ENCODE assay signal across 8 mouse cellular contexts in the genomic region with DNA sequence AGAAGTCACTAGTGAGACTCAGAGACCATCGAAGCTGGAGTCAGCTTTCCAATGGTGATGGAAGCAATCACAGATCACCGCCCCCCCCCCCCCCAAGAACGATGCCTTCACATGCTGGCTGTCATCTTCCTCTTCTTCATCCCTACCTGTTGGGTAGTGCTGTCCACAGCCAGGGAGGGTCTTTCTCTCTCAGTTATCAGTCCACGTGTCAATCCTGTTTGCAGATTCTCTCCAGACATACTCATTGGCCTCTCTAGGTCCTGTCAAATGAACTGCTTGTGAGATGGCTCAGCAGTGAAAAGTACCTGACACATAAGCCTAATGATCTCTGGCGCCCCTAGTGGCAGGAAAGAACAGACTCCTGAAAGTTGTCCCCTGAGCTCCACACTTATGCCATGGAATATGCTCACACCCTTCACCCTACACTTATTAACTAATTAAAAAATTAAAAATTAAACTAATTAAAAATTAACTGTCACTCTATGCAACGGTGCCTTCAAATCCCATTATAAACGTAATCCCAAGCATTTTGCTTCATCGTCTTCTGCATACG. TPM values are rescaled to one million over a fixed set of nuclear protein-coding genes. Genes with fewer than 3 reads are reported as not detected.
A peak's percentile ranks its signal among the peaks of the same experiment; 100 is the strongest.
DNase-seq lines count a peak whose midpoint lies in the region; ATAC-seq and TF ChIP-seq lines count a peak whose summit lies in the region.

No protein-coding gene starts in this region.

- TF ChIP-seq CTCF in kidney, adult 2 months (conservative IDR thresholded peaks at IDR 0.05; ENCODE audit: insufficient read depth, insufficient read length, low read depth, low read length), result peak; percentile 73
- TF ChIP-seq CTCF in MEL (IDR thresholded peaks at IDR 0.05 in 2 of 3, conservative IDR thresholded peaks at IDR 0.05 in 1 of 3; ENCODE audit: control insufficient read depth in 1 of 3, insufficient read depth in 1 of 3, low read depth in 2 of 3, low read length in 3 of 3, poor library complexity in 1 of 3, severe bottlenecking in 1 of 3), result peak; percentile 75 to 86 (median 81)

- H3K4me3 ChIP-seq in kidney, adult 2 months (ENCODE audit: insufficient read depth, low read depth, low read length), result no peak overlapping the region
- no peak overlapping the region for H3K4me3 ChIP-seq in MEL (ENCODE audit: control insufficient read depth in 1 of 2, insufficient read depth in 1 of 2, low read depth in 2 of 2, low read length in 2 of 2)
- no peak overlapping the region for H3K4me3 ChIP-seq in forebrain, embryonic 15.5 days
- H3K4me3 ChIP-seq in limb, embryonic 11.5 days (ENCODE audit: low read depth, low read length), result no peak overlapping the region

- TF ChIP-seq EP300 in MEL (IDR thresholded peaks at IDR 0.05; ENCODE audit: low read depth in 1 of 2, low read length in 2 of 2), result no peak

- no peak overlapping the region for H3K27ac ChIP-seq in kidney, adult 2 months (ENCODE audit: insufficient read depth, low read depth, low read length)
- no peak overlapping the region for H3K27ac ChIP-seq in MEL (ENCODE audit: control insufficient read depth, low read depth, low read length)
- H3K27ac ChIP-seq in forebrain, embryonic 15.5 days (replicated peaks), result no peak overlapping the region
- H3K27ac ChIP-seq in limb, embryonic 11.5 days (replicated peaks; ENCODE audit: low read depth, low read length), result no peak overlapping the region

- TF ChIP-seq RAD21 in MEL (IDR thresholded peaks at IDR 0.05; ENCODE audit: low read depth, low read length), result peak; percentile 62

- no peaks in the 10 kb centered on the region; the same call in 1 of the 2 replicates for H3K4me1 ChIP-seq in kidney, adult 2 months (ENCODE audit: control insufficient read depth, insufficient read depth, low read length)
- peaks cover 0 to 14% of the 10 kb centered on the region in 2 experiments; a peak in 2 of 4 replicates for H3K4me1 ChIP-seq in MEL (ENCODE audit: control insufficient read depth in 1 of 2, insufficient read depth in 2 of 2, low read length in 2 of 2)
- H3K4me1 ChIP-seq in forebrain, embryonic 15.5 days, result no peaks in the 10 kb centered on the region; the same call in 1 of the 2 replicates
- H3K4me1 ChIP-seq in limb, embryonic 11.5 days (ENCODE audit: control insufficient read depth, insufficient read depth, low read length), result 0 out of 2 replicates have a peak, but pooled peaks cover 3% of the 10 kb centered on the region

- DNase-seq in kidney, adult 2 months, result peak; percentile 62
- DNase-seq in kidney, adult 11 months, result no peak
- DNase-seq in MEL (ENCODE audit: low read depth, low spot score), result peak; percentile 87
- peak; percentile 50 for DNase-seq in c-Kit-positive CD71-negative TER-119-negative erythroid progenitor cells, embryonic 14.5 days (ENCODE audit: low read depth)
- DNase-seq in limb, embryonic 11.5 days (ENCODE audit: low spot score), result peak; percentile 73
- no peak for DNase-seq in urinary bladder, postnatal 10 days (ENCODE audit: low spot score)

- no peaks in the 10 kb centered on the region for H3K36me3 ChIP-seq in kidney, adult 2 months (ENCODE audit: control insufficient read depth, insufficient read depth, low read length)
- peaks cover 0 to 9% of the 10 kb centered on the region in 2 experiments; a peak in 2 of 4 replicates for H3K36me3 ChIP-seq in MEL (ENCODE audit: control insufficient read depth in 1 of 2, insufficient read depth in 2 of 2, low read length in 2 of 2)
- no peaks in the 10 kb centered on the region for H3K36me3 ChIP-seq in forebrain, embryonic 15.5 days
- no peaks in the 10 kb centered on the region for H3K36me3 ChIP-seq in limb, embryonic 11.5 days (ENCODE audit: control insufficient read depth, insufficient read depth, low read length)

- H3K9ac ChIP-seq in MEL (ENCODE audit: control insufficient read depth, low read depth, low read length, poor library complexity, severe bottlenecking), result no peak overlapping the region
- H3K9ac ChIP-seq in forebrain, embryonic 15.5 days (replicated peaks), result no peak overlapping the region
- no peak overlapping the region for H3K9ac ChIP-seq in limb, embryonic 11.5 days (ENCODE audit: low read length)

- no peak overlapping the region for H3K4me2 ChIP-seq in forebrain, embryonic 15.5 days (replicated peaks)
- H3K4me2 ChIP-seq in limb, embryonic 11.5 days (ENCODE audit: low read depth, severe bottlenecking), result no peak overlapping the region

- no peak for TF ChIP-seq POLR2A in kidney, adult 2 months (IDR thresholded peaks at IDR 0.05; ENCODE audit: low read depth, low read length)
- no peak for TF ChIP-seq POLR2A in MEL (IDR thresholded peaks at IDR 0.05; ENCODE audit: control insufficient read depth in 1 of 2, insufficient read depth in 1 of 2, low read depth in 1 of 2, low read length in 2 of 2, poor library complexity in 1 of 2)

- WGBS in kidney, adult 2 months, result 65% methylated on average over 9 of the region's 9 CpGs
- 71% methylated on average over 9 of the region's 9 CpGs for WGBS in forebrain, embryonic 15.5 days
- WGBS in limb, embryonic 11.5 days, result 72% methylated on average over 9 of the region's 9 CpGs

- no peaks in the 10 kb centered on the region for H3K27me3 ChIP-seq in kidney, adult 2 months (replicated peaks; ENCODE audit: control insufficient read depth, insufficient read depth, low read length)
- H3K27me3 ChIP-seq in MEL (ENCODE audit: control insufficient read depth in 1 of 2, insufficient read depth in 2 of 2, low read length in 2 of 2), result no peaks in the 10 kb centered on the region
- H3K27me3 ChIP-seq in forebrain, embryonic 15.5 days, result no peaks in the 10 kb centered on the region
- no peaks in the 10 kb centered on the region for H3K27me3 ChIP-seq in limb, embryonic 11.5 days (ENCODE audit: control insufficient read depth, insufficient read depth, low read length)

- H3K79me2 ChIP-seq in MEL (ENCODE audit: control insufficient read depth, insufficient read depth, low read length, poor library complexity), result no peaks in the 10 kb centered on the region

- H3K9me3 ChIP-seq in MEL (replicated peaks; ENCODE audit: insufficient read depth, low read length), result no peaks in the 10 kb centered on the region
- no peaks in the 10 kb centered on the region for H3K9me3 ChIP-seq in forebrain, embryonic 15.5 days
- no peaks in the 10 kb centered on the region for H3K9me3 ChIP-seq in limb, embryonic 11.5 days (ENCODE audit: control insufficient read depth, low read length)

- peak; percentile 63; the same call in 1 of the 2 replicates for ATAC-seq in forebrain, embryonic 15.5 days (replicated peaks)
- peak; percentile 57; the same call in 1 of the 2 replicates for ATAC-seq in limb, embryonic 11.5 days (ENCODE audit: insufficient number of reproducible peaks, low FRiP score, low TSS enrichment, low read depth)
- peak; percentile 50; the same call in 1 of the 2 replicates for ATAC-seq in neutrophil, adult 5-6 weeks (ENCODE audit: extremely low read depth, insufficient number of reproducible peaks, low FRiP score, poor library complexity, severe bottlenecking)

TF ChIP-seq in MEL, 35 proteins besides CTCF, POLR2A, EP300 and RAD21:
- TF ChIP-seq SMC3 (IDR thresholded peaks at IDR 0.05; ENCODE audit: low read depth, low read length) (peak; percentile 56), TBP (IDR thresholded peaks at IDR 0.05; ENCODE audit: low read depth, low read length) (0 out of 2 replicates have a peak, but pooled peaks have one; percentile 10), CHD2 (IDR thresholded peaks at IDR 0.05; ENCODE audit: low read length) (no peak), RCOR1 (IDR thresholded peaks at IDR 0.05; ENCODE audit: low read depth, low read length) (no peak), ZC3H11A (IDR thresholded peaks at IDR 0.05; ENCODE audit: low read depth, low read length) (peak; percentile 26; the same call in 1 of the 2 replicates), MAX (IDR thresholded peaks at IDR 0.05; ENCODE audit: low read length) (0 out of 2 replicates have a peak, but pooled peaks have one; percentile 29)

RNA-seq across cellular contexts. Expression of gene 1700012B07Rik, which starts 35.4 kb away (rescaled TPM):
- 0.07 TPM in 1 of 2 replicates, not detected in the other for polyA plus RNA-seq in kidney, adult 2 months (2012; rRNA removed)
- not detected in 2 replicates for total RNA-seq in MEL (2012; rRNA removed)
- polyA plus RNA-seq in MEL (2012; ENCODE audit: insufficient read depth in 1 of 2, insufficient read length in 2 of 2, low read depth in 1 of 2, low replicate concordance in 2 of 2, missing spikeins in 1 of 2), result not detected
- not detected in 2 replicates for polyA plus RNA-seq in forebrain, embryonic 15.5 days (2015; fragmentation: Nextera tagmentation; extraction: Ambion mirVana)
- polyA plus RNA-seq in limb, embryonic 11.5 days (2014; fragmentation: Nextera tagmentation; extraction: Ambion mirVana), result not detected in 2 replicates
- total RNA-seq in neutrophil, adult 5-6 weeks (2017), result 1.6 TPM in 1 of 2 replicates, not detected in the other

Comparison
In these comparisons a context has a peak if more than half of its experiments do, and no peak if none do; other contexts are left out.
1. DNase-seq: peak in kidney, adult 2 months (single experiment), MEL (single experiment), c-Kit-positive CD71-negative TER-119-negative erythroid progenitor cells, embryonic 14.5 days (single experiment) and limb, embryonic 11.5 days (single experiment); none in kidney, adult 11 months (single experiment) and urinary bladder, postnatal 10 days (single experiment).
2. Peak in every context shown above with its lines, with median percentiles within 50 percentile points of each other: ATAC-seq.